Mouse (Mus musculus): Measurements from ENCODE around the gene Dnmbp.

GRCm38 (mm10) chr19:43959162-43959561 is 19.2 kb upstream of the Dnmbp start:
- TF ChIP-seq CTCF (IDR thresholded peaks at IDR 0.05; ENCODE audit: extremely low read depth, insufficient read depth, low read length), result peak; percentile 88
- TF ChIP-seq POLR2A (IDR thresholded peaks at IDR 0.05; ENCODE audit: extremely low read depth, insufficient read depth, low read length), result no peak
